Mouse (Mus musculus) monocyte, adult 2 months (primary cell): Measurements from ENCODE around the gene Ptpn3.
"Not testable (repeated sequence)": the region's sequence is repeated elsewhere in the genome, so short reads cannot be mapped to it uniquely, and the experiment has no call there.

Experiments
- DNase-seq, 2 experiments: peaks; one replicate each; pipeline ENCODE4 v3.0.0; 2022; ENCODE audit warnings: low spot score in 2 of 2, low read depth in 1 of 2

Ptpn3 gene

DNA sequence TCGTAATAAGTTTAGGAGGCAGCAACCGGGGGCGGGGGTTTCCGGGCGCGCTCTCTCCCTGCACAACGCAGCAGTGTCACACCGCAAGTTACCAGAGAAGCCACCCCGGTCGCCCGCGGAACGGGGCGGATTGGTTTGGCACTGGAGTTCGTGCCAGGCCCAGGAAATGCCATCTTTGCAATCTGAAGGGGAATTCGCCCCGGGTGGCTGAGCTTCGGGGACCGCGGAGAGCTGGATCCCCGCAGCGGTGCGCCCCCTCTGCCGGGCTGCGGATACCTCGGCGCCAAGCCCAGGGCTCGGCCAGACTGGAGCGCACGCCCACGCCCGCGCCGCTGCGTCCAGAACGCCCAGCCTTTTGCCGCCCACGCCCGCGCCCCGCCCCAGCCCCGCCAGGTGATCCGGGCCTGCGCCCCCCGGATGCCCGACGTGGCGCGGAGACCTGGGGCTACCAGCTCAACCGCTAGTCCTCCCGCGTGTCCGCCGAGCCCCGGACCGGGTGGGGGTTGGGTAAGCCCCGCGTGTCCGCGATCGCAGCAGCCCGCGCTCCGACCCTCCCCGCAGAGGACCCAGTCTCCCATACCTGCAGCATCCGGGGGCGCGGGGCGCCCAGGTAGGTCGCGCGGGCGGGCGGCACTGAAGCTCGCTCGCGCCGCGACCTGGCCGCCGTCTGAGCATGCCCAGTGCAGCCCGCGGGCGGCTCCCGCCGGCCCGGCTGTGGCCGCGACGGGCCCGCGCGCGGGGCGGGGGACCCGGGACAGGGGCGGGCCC is 1.8 kb downstream of the Ptpn3 start:
- no peak for DNase-seq

DNA sequence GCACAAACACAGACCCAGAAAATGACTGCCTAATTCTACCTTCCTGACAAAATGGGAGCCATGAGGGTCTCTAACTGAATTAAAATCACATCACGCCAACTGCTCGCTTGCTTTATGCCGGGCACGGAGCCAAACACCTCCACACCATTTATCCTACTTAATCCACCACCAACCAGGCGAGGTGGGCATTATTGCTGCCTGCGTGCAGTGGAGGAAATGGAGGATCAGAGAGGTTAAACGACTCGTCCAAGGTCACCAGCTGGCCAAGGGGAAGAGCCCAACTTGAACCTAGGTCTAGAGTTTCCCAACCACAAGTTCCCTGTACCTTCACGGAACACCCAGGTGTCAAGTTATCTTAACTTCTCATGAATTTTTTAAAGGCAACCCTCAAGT is 2.3 kb downstream of the Ptpn3 start:
- no peak for DNase-seq

GRCm38 (mm10) chr4:57298181-57298580 is 3.5 kb downstream of the Ptpn3 start:
- no peak for DNase-seq

DNA sequence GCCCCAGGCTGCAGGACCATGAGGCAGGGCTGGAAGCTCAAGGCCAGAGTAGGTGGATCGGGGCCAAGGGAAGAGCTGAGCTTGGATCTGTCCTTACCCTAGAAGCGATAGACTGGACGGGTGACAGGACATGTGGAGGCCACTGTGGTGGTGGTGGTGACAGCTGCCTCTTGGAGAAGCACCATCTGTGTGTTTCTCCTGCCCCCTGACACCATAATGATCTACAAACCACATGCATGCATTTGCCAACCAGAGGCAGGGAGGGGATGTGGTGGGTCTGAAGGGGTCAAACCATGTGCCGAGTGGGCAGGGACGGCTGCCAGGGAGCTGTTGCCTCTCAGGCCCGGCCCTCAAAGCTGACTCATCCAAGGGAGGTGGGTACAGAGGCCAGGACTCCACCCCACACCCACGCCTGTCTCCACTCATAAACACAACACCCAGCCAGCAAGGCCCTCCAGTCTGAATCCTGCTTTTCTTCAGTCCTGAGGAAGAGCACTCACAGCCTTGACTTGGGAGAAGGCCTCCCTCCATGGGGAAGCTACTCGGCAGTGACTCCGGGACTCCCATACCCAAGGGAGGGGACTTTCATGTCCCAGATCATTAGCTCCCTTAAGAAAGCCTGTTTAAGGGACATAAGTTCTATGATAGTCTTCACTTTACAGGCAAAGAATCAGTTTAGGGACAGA is 6.5 kb downstream of the Ptpn3 start:
- no peak for DNase-seq

GRCm38 (mm10) chr4:57292670-57293069 is 9.0 kb downstream of the Ptpn3 start:
- no peak for DNase-seq

- DNase-seq, result no peak
These were observed 11.6 kb downstream of the Ptpn3 start for GRCm38 (mm10) chr4:57290049-57290448.

DNA sequence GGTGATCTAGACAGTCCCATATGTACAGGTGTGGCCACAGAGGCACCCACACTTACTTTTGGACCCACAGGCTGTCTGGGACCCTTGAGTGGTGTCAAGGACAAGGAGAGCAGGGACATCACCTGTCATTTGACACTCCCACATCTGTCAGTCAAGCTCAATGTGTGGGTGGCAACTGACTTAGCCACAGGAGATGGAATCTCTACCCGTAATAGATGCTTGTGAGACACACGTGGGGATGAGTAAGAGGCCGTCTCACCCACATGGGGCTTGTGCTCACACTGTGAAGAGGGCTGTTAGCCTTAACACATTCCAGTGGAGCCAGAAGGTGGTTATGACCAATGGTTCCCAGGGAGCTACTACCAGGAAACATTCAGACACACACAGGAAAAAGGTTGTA is 13.8 kb downstream of the Ptpn3 start:
- no peak for DNase-seq

DNA sequence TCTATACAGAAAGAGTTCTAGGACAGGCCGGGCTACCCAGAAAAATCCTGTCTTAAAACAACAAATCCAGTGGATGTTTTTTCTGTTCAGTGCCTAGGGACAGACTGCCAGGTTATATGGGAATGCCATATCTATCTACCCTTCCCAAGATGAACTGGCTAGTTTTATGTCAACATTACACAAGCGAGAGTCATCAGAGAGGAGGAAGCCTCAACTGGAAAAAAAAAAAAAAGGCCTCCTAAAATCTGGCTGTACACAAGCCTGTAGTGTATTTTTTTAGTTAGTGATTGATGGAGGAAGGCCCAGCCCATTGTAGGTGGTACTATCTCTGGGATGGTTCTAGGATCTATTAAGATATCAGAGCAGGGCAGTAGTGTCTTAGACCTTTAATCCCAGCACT is 16.4 kb downstream of the Ptpn3 start:
- DNase-seq, result no peak

DNA sequence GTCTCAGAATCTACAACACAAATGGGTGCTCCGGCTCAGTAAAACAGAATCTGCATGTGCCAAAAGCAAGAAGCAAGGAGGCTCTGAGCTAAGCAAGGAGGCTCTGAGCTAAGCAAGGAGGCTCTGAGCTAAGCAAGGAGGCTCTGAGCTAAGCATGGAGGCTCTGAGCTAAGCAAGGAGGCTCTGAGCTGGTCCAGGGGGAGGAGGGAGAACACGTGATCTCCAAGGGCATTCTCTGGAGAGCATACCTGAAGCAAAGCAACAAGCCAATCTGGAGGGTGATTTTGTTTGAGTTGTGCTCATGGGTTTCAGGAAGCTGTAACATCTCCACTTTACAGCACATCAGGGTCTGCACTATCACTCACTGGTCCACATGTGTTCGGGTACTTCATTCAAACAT is 18.4 kb downstream of the Ptpn3 start:
- DNase-seq, result no peak

DNA sequence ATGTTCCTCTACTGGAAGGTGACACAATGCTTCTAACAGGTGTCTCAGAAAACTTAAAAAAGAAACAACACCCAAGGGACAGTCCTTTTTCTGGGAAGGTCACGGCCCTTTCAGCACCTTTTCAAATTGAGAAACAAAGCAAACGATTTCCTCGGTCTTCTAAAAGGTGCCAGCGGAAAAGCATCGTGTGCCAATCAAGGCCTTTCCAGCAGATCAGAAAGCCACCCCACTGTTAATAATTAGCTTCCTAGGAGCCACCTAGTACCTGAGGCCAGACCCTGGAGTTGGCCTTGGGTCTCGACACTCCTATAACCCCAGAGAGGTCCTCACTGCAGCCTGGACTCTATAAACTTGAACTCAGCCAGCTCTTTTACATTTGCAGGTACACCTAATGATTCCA is 19.0 kb downstream of the Ptpn3 start:
- no peak for DNase-seq

- no peak for DNase-seq
These were observed 19.5 kb downstream of the Ptpn3 start for GRCm38 (mm10) chr4:57282179-57282578.

- no peak for DNase-seq
These were observed 20.7 kb downstream of the Ptpn3 start for GRCm38 (mm10) chr4:57280888-57281287.

- DNase-seq, result no peak
These were observed 22.4 kb downstream of the Ptpn3 start for GRCm38 (mm10) chr4:57279229-57279628.

DNA sequence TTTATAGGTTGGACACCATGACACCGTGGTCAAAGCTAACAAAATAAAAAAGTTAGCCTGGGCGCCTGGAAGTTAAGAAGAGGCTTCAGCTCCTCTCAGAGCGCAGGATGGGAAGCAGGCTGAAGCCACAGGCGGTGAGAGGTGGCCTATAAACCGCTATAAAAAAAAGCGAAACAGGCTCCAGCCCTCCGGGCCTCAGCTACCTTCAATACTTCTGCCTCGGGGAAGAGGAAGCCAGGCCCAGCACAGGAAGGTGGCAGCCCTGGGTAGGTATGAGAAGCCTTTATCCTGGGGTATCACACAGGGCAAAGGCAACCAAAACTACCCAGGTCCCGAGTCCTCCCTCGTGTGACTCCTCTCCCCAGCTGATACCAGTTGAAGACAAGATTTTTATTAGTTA is 22.8 kb downstream of the Ptpn3 start:
- DNase-seq, result no peak

- DNase-seq, result no peak
These were observed 24.0 kb downstream of the Ptpn3 start for GRCm38 (mm10) chr4:57277671-57278070.

- no peak for DNase-seq
These were observed 26.4 kb downstream of the Ptpn3 start for GRCm38 (mm10) chr4:57275116-57275743.

- no peak for DNase-seq
These were observed 27.8 kb downstream of the Ptpn3 start for GRCm38 (mm10) chr4:57273532-57274502.

DNA sequence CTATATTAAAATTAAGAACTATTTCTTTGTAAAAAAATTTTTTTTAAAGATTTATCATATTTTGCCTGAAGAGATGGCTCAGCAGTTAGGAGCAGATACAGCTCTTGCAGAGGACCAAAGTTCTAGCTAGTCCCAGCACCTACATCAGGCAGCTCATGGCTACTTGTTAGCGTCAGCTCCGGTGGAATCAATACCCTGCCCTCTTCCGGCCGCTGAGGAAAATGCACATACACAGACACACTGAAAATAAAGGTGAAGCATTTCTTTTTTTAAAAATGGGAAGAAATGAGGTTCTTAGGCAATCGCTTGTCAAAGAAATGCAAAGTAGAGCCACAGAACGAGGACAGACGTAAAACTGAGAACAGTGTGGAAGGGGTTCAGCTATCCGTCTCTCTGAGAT is 30.6 kb downstream of the Ptpn3 start:
- no peak for DNase-seq

DNA sequence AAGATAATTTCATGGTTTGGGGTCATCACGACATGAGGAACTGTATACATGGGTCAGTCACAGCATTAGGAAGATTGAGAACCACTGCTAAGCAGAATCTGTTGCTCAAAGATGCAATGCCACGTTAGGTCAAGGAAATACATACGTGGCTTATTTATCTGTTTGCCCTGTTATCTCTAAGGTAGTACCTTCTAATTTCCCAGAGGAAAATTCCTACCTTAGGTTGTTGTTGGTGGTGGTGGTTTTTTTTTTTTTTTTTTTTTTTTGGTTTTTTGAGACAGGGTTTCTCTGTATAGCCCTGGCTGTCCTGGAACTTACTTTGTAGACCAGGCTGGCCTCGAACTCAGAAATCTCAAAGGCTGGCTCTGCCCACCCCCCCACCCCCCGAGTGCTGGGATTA is 31.1 kb downstream of the Ptpn3 start:
- DNase-seq, result not testable (repeated sequence)

- DNase-seq, result no peak
These were observed 32.3 kb downstream of the Ptpn3 start for GRCm38 (mm10) chr4:57269344-57269743.

DNA sequence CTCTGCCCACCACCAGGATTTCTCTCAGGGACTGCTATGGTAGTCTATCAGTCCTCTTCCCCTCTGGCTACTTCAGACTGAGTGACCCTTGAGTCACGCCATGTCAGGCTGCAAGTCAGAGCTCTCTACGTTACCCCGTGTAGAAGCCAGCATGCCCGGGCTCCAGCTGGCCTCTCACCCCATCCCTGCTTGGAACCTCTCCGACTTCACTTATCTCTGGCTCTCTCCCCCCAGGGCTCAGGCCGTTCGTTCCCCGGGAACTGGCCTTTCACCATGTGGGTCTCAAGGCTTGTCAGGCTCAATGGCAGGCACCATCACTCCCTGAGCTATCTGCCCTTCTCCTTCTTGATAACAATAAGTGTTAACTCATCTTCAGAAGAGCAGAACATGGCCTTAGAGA is 33.3 kb downstream of the Ptpn3 start:
- no peak for DNase-seq
